Mouse (Mus musculus): ENCODE data around the gene Glod4.

DNA sequence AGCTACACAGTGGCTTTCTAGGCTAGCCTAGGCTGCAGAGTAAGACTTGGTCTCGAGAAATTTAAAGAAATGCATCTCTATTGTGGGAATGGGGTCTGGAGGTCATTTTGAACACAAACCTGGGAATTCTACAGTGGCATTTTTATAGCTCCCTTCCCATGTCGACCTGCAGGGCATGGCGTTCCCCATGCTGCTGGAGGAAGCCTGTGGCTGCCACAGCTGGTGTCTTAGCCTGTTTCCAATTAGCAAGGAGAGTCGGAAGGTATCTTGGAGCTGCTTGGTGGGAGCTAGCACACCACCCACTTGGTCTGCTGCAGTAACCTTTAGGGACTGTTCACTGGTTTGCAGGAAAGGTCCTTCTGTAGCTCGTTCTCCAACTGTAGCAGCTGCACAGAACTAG lies 12.6 kb upstream of the Glod4 start:
- TF ChIP-seq EP300 (IDR thresholded peaks at IDR 0.05) (no peak), CTCF (IDR thresholded peaks at IDR 0.05) (no peak)
